Mouse (Mus musculus) embryo, embryonic 11.5 days (tissue): ENCODE measurements around the gene Cdc42bpg.

Source experiments
- DNase-seq: peaks from one replicate; pipeline ENCODE4 v3.0.0-alpha.2; 2012; ENCODE audit warnings: low read depth, low spot score

Gene Cdc42bpg

GRCm38 (mm10) chr19:6324751-6325150 is 18.5 kb downstream of the Cdc42bpg start:
- no peak for DNase-seq

- DNase-seq, result no peak
These were observed 24.9 kb downstream of the Cdc42bpg start for GRCm38 (mm10) chr19:6331178-6331577.

- no peak for DNase-seq
These were observed 25.7 kb downstream of the Cdc42bpg start for GRCm38 (mm10) chr19:6331719-6332516.

GRCm38 (mm10) chr19:6333761-6334595 is 27.7 kb downstream of the Cdc42bpg start:
- no peak for DNase-seq

GRCm38 (mm10) chr19:6334673-6335457 is 28.6 kb downstream of the Cdc42bpg start, which contains the start of gene Men1:
Gene Men1, plus strand, starts transcription at chr19:6334979.
- DNase-seq, result peak; percentile 92

GRCm38 (mm10) chr19:6335458-6335827 is 29.2 kb downstream of the Cdc42bpg start:
- no peak for DNase-seq

GRCm38 (mm10) chr19:6336920-6337319 is 30.7 kb downstream of the Cdc42bpg start:
- no peak for DNase-seq

- no peak for DNase-seq
These were observed 31.9 kb downstream of the Cdc42bpg start for GRCm38 (mm10) chr19:6338171-6338570.

GRCm38 (mm10) chr19:6338716-6339115 is 32.5 kb downstream of the Cdc42bpg start:
- no peak for DNase-seq

- no peak for DNase-seq
These were observed 32.9 kb downstream of the Cdc42bpg start for GRCm38 (mm10) chr19:6339191-6339590.

- no peak for DNase-seq
These were observed 33.7 kb downstream of the Cdc42bpg start for GRCm38 (mm10) chr19:6339890-6340504.

- peak; percentile 56 for DNase-seq
These were observed 34.5 kb downstream of the Cdc42bpg start, which contains the start of gene Map4k2 for GRCm38 (mm10) chr19:6340524-6341452. Gene Map4k2, plus strand, starts transcription at chr19:6341135.

GRCm38 (mm10) chr19:6341453-6342077 is 35.3 kb downstream of the Cdc42bpg start:
- no peak for DNase-seq

GRCm38 (mm10) chr19:6342276-6342933 is 36.1 kb downstream of the Cdc42bpg start:
- DNase-seq, result no peak

GRCm38 (mm10) chr19:6343066-6343925 is 37.0 kb downstream of the Cdc42bpg start:
- no peak for DNase-seq

- DNase-seq, result no peak
These were observed 37.7 kb downstream of the Cdc42bpg start for GRCm38 (mm10) chr19:6343996-6344395.

- DNase-seq, result no peak
These were observed 39.8 kb downstream of the Cdc42bpg start for GRCm38 (mm10) chr19:6346023-6346422.

- DNase-seq, result no peak
These were observed 40.4 kb downstream of the Cdc42bpg start for GRCm38 (mm10) chr19:6346661-6347060.
